Mouse (Mus musculus) neural tube, embryonic 10.5 days (tissue): Measurements from ENCODE around the gene Kif5c.

Source experiments
- DNase-seq: peaks from one replicate; pipeline ENCODE4 v3.0.0-alpha.2; 2017; ENCODE audit warnings: low spot score; ENCODE audit errors: extremely low spot score

Gene Kif5c

GRCm38 (mm10) chr2:49718935-49719850 is 100.1 kb downstream of the Kif5c start:
- DNase-seq: no peak

GRCm38 (mm10) chr2:49719854-49720253 is 100.8 kb downstream of the Kif5c start:
- DNase-seq: peak; percentile 50

- DNase-seq: no peak
Measured at GRCm38 (mm10) chr2:49720343-49720742, 101.2 kb downstream of the Kif5c start.

- DNase-seq: no peak
Measured at GRCm38 (mm10) chr2:49722331-49722730, 103.2 kb downstream of the Kif5c start.

- no peak for DNase-seq
Measured at GRCm38 (mm10) chr2:49722983-49723382, 103.9 kb downstream of the Kif5c start.

- DNase-seq: no peak
Measured at GRCm38 (mm10) chr2:49726672-49727071, 107.6 kb downstream of the Kif5c start.

- peak; percentile 56 for DNase-seq
Measured at GRCm38 (mm10) chr2:49727199-49727598, 108.1 kb downstream of the Kif5c start.

GRCm38 (mm10) chr2:49727686-49728085 is 108.6 kb downstream of the Kif5c start:
- no peak for DNase-seq

GRCm38 (mm10) chr2:49728896-49729610 is 110.0 kb downstream of the Kif5c start:
- DNase-seq: no peak

GRCm38 (mm10) chr2:49729611-49729969 is 110.5 kb downstream of the Kif5c start:
- DNase-seq: no peak

- no peak for DNase-seq
Measured at GRCm38 (mm10) chr2:49730183-49730582, 111.1 kb downstream of the Kif5c start.

GRCm38 (mm10) chr2:49732745-49733655 is 113.9 kb downstream of the Kif5c start:
- DNase-seq: no peak

GRCm38 (mm10) chr2:49733656-49734008 is 114.5 kb downstream of the Kif5c start:
- no peak for DNase-seq

GRCm38 (mm10) chr2:49734013-49734780 is 115.1 kb downstream of the Kif5c start:
- DNase-seq: peak; percentile 67

- DNase-seq: no peak
Measured at GRCm38 (mm10) chr2:49735386-49735785, 116.3 kb downstream of the Kif5c start.

- DNase-seq: no peak
Measured at GRCm38 (mm10) chr2:49739046-49739445, 119.9 kb downstream of the Kif5c start.

GRCm38 (mm10) chr2:49741026-49741425 is 121.9 kb downstream of the Kif5c start:
- no peak for DNase-seq

- no peak for DNase-seq
Measured at GRCm38 (mm10) chr2:49741895-49742734, 123.0 kb downstream of the Kif5c start.

- DNase-seq: no peak
Measured at GRCm38 (mm10) chr2:49742919-49743318, 123.8 kb downstream of the Kif5c start.

- DNase-seq: no peak
Measured at GRCm38 (mm10) chr2:49743775-49744174, 124.7 kb downstream of the Kif5c start.
